Comparison of ENCODE assay signal across 10 mouse cellular contexts in the genomic region with DNA sequence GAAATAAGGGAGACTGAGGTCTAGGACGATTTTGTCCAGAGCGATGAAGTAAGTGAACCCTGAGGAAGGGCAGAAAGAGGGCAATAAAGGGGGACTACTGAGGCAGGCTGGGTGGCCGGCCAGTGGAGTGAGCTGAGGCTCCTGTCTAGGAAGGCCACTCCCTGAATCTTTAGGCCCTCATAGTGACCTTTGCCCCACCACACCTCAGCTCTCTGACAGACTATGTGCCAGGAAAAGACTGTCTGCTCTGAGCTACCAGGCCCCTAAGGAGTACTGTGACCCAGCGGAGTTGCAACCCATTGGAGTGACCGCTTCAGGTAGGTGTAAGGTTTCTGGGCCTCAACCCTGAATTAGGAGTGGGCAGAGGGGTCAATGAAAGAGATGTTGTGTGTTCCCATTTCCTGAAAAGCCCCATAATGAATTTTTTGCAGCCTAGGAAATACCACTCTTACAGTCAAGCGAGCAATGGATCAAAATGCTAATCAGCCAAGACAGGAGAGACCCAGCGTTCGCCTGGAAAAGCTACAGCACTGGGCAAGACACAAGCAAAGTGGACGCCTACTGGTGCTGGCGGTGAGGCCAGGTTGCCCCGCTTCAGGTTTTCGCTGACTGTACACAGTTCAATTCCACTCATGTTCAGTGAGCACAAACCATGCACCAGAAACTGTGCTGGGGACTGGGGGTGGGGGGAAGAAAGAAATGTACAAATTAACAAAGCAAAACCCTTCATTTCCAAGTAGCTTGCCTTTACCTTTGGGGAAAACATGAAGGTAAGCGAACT. TPM values are rescaled to one million over a fixed set of nuclear protein-coding genes. Genes with fewer than 3 reads are reported as not detected.
DNase-seq lines count a peak whose midpoint lies in the region; ATAC-seq and TF ChIP-seq lines count a peak whose summit lies in the region.
"Had no signal": no experiment of that assay in that cellular context is flagged by ENCODE, and none has a peak within 500 bp of the region (broad histone marks: within the 10 kb centered on the region; RNA-seq: fewer than 3 reads in every experiment).

No protein-coding gene starts in this region.

- no peak for ATAC-seq in liver, postnatal 0 days
- ATAC-seq in hindbrain, embryonic 12.5 days (ENCODE audit: low FRiP score), result no peak
- ATAC-seq in neural tube, embryonic 13.5 days (ENCODE audit: low read depth), result no peak

- H3K36me3 ChIP-seq in liver, adult 2 months (ENCODE audit: control insufficient read depth, insufficient read depth, low read length), result no peaks in the 10 kb centered on the region
- 0 out of 2 replicates have a peak, but pooled peaks cover 4% of the 10 kb centered on the region for H3K36me3 ChIP-seq in liver, postnatal 0 days (replicated peaks; ENCODE audit: insufficient read depth, low read length)
- no peaks in the 10 kb centered on the region for H3K36me3 ChIP-seq in hindbrain, embryonic 12.5 days
- H3K36me3 ChIP-seq in neural tube, embryonic 13.5 days, result no peaks in the 10 kb centered on the region

- no peak overlapping the region for H3K4me2 ChIP-seq in liver, postnatal 0 days (ENCODE audit: low read depth, low read length)
- no peak overlapping the region for H3K4me2 ChIP-seq in hindbrain, embryonic 12.5 days (replicated peaks)
- H3K4me2 ChIP-seq in neural tube, embryonic 13.5 days, result no peak overlapping the region

- TF ChIP-seq POLR2A in liver, adult 2 months (IDR thresholded peaks at IDR 0.05; ENCODE audit: extremely low read depth, insufficient read depth, low read length), result no peak

- H3K9me3 ChIP-seq in liver, postnatal 0 days (ENCODE audit: low read length), result no peaks in the 10 kb centered on the region
- no peaks in the 10 kb centered on the region for H3K9me3 ChIP-seq in hindbrain, embryonic 12.5 days (replicated peaks)
- H3K9me3 ChIP-seq in neural tube, embryonic 13.5 days, result no peaks in the 10 kb centered on the region

- peaks cover 30% of the 10 kb centered on the region for H3K4me1 ChIP-seq in liver, adult 2 months (ENCODE audit: control insufficient read depth, insufficient read depth, low read length)
- peaks cover 35% of the 10 kb centered on the region for H3K4me1 ChIP-seq in liver, postnatal 0 days (ENCODE audit: insufficient read depth)
- peaks cover 58% of the 10 kb centered on the region for H3K4me1 ChIP-seq in hindbrain, embryonic 12.5 days
- H3K4me1 ChIP-seq in neural tube, embryonic 13.5 days (replicated peaks), result peaks cover 67% of the 10 kb centered on the region

- no peak overlapping the region for H3K9ac ChIP-seq in liver, adult 2 months (ENCODE audit: low read depth, low read length)
- no peak overlapping the region for H3K9ac ChIP-seq in liver, postnatal 0 days (replicated peaks)
- peak overlapping the region; percentile 98; the same call in 1 of the 2 replicates for H3K9ac ChIP-seq in hindbrain, embryonic 12.5 days
- H3K9ac ChIP-seq in neural tube, embryonic 13.5 days, result peak overlapping the region; percentile 31; the same call in 1 of the 2 replicates

- DNase-seq in cerebellum, adult 9-10 months, result peak; percentile 48
- DNase-seq in cerebellum, adult 18-20 months, result no peak
- peak; percentile 56 for DNase-seq in liver, adult 2 months (ENCODE audit: extremely low read depth, low read depth, low spot score)
- no peak for DNase-seq in liver, postnatal 0 days
- no peak for DNase-seq in urinary bladder, adult 18-20 months (ENCODE audit: low spot score in 2 of 2)
- DNase-seq in layer of hippocampus, postnatal 14 days (ENCODE audit: low spot score in 2 of 2), result no peak

- no peaks in the 10 kb centered on the region for H3K27me3 ChIP-seq in liver, adult 2 months (ENCODE audit: control insufficient read depth, insufficient read depth, low read length)
- no peaks in the 10 kb centered on the region for H3K27me3 ChIP-seq in liver, postnatal 0 days (ENCODE audit: insufficient read depth, low read length)
- H3K27me3 ChIP-seq in hindbrain, embryonic 12.5 days, result no peaks in the 10 kb centered on the region
- no peaks in the 10 kb centered on the region for H3K27me3 ChIP-seq in neural tube, embryonic 13.5 days

- H3K4me3 ChIP-seq in liver, adult 2 months (ENCODE audit: insufficient read depth, low read depth, low read length), result no peak overlapping the region
- no peak overlapping the region for H3K4me3 ChIP-seq in liver, postnatal 0 days (ENCODE audit: low read depth, low read length)
- H3K4me3 ChIP-seq in hindbrain, embryonic 12.5 days, result no peak overlapping the region
- H3K4me3 ChIP-seq in neural tube, embryonic 13.5 days, result no peak overlapping the region

- H3K27ac ChIP-seq in liver, adult 2 months (replicated peaks; ENCODE audit: insufficient read depth, low read depth, low read length), result no peak overlapping the region
- no peak overlapping the region for H3K27ac ChIP-seq in liver, postnatal 0 days (ENCODE audit: low read depth)
- no peak overlapping the region for H3K27ac ChIP-seq in hindbrain, embryonic 12.5 days
- H3K27ac ChIP-seq in neural tube, embryonic 13.5 days (replicated peaks), result peak overlapping the region; percentile 98; the same call in 1 of the 2 replicates

- H3K79me2 ChIP-seq in liver, adult 2 months (ENCODE audit: control insufficient read depth, insufficient read depth, low read length), result peaks cover 15% of the 10 kb centered on the region; the same call in 1 of the 2 replicates

- WGBS in liver, adult 2 months, result 86% methylated on average over 13 of the region's 13 CpGs
- 80% methylated on average over 13 of the region's 13 CpGs for WGBS in liver, postnatal 0 days (ENCODE audit: insufficient replicate concordance)
- WGBS in hindbrain, embryonic 12.5 days, result 76% methylated on average over 13 of the region's 13 CpGs
- 68% methylated on average over 13 of the region's 13 CpGs for WGBS in neural tube, embryonic 13.5 days

- TF ChIP-seq CTCF in liver, adult 2 months (IDR thresholded peaks at IDR 0.05; ENCODE audit: low read depth, low read length), result no peak
- no peak for TF ChIP-seq CTCF in liver, postnatal 0 days (IDR thresholded peaks at IDR 0.05; ENCODE audit: low read depth)

- TF ChIP-seq EP300 in liver, postnatal 0 days (IDR thresholded peaks at IDR 0.05; ENCODE audit: low read depth), result no peak

RNA-seq across cellular contexts. Expression of gene Tmem253, which starts 1.4 kb away (rescaled TPM):
- not detected in 2 replicates for total RNA-seq in liver, adult 2 months (2014; rRNA removed)
- 0.11 TPM in 1 of 2 replicates, not detected in the other for polyA plus RNA-seq in liver, adult 2 months (2012; rRNA removed)
- 0.23 and 0.31 TPM in 2 replicates for polyA plus RNA-seq in liver, postnatal 0 days (2015; fragmentation: Nextera tagmentation; extraction: Ambion mirVana)
- 0.59 and 1.6 TPM in 2 replicates for polyA plus RNA-seq in hindbrain, embryonic 12.5 days (2016; fragmentation: Nextera tagmentation; extraction: Ambion mirVana)
- polyA plus RNA-seq in neural tube, embryonic 13.5 days (2015; fragmentation: Nextera tagmentation; extraction: Ambion mirVana), result not detected in 2 replicates
- total RNA-seq in layer of hippocampus, postnatal 14 days (2021), result under 1 TPM; 0.39 to 0.95 TPM
- total RNA-seq: common myeloid progenitor, adult 5-6 weeks had no signal

RNA-seq across cellular contexts. Expression of gene Zfp219, which starts 3.7 kb away (rescaled TPM):
- total RNA-seq in liver, adult 2 months (2014; rRNA removed), result 8.9 and 12.6 TPM in 2 replicates
- 27.8 and 31.4 TPM in 2 replicates for polyA plus RNA-seq in liver, adult 2 months (2012; rRNA removed)
- 8.8 and 9.0 TPM in 2 replicates for polyA plus RNA-seq in liver, postnatal 0 days (2015; fragmentation: Nextera tagmentation; extraction: Ambion mirVana)
- polyA plus RNA-seq in hindbrain, embryonic 12.5 days (2016; fragmentation: Nextera tagmentation; extraction: Ambion mirVana), result 64.4 and 71.7 TPM in 2 replicates
- polyA plus RNA-seq in neural tube, embryonic 13.5 days (2015; fragmentation: Nextera tagmentation; extraction: Ambion mirVana), result 32.3 and 32.5 TPM in 2 replicates
- 10 to 100 TPM; 37.6 to 41.2 TPM for total RNA-seq in layer of hippocampus, postnatal 14 days (2021)

RNA-seq across cellular contexts. Expression of gene Olfr221, which starts 25.4 kb away (rescaled TPM):
- not detected in 2 replicates for total RNA-seq in liver, adult 2 months (2014; rRNA removed)
- not detected in 2 replicates for polyA plus RNA-seq in liver, adult 2 months (2012; rRNA removed)
- not detected in 2 replicates for polyA plus RNA-seq in liver, postnatal 0 days (2015; fragmentation: Nextera tagmentation; extraction: Ambion mirVana)
- not detected in 2 replicates for polyA plus RNA-seq in hindbrain, embryonic 12.5 days (2016; fragmentation: Nextera tagmentation; extraction: Ambion mirVana)
- not detected in 2 replicates for polyA plus RNA-seq in neural tube, embryonic 13.5 days (2015; fragmentation: Nextera tagmentation; extraction: Ambion mirVana)
- not detected for total RNA-seq in layer of hippocampus, postnatal 14 days (2021)
- total RNA-seq: common myeloid progenitor, adult 5-6 weeks had no signal
- polyA plus RNA-seq: limb, embryonic 11.5 days had no signal

RNA-seq across cellular contexts. Expression of gene Arhgef40, which starts 32.3 kb away (rescaled TPM):
- total RNA-seq in liver, adult 2 months (2014; rRNA removed), result 6.1 and 9.5 TPM in 2 replicates
- polyA plus RNA-seq in liver, adult 2 months (2012; rRNA removed), result 12.5 and 16.1 TPM in 2 replicates
- 5.8 and 7.2 TPM in 2 replicates for polyA plus RNA-seq in liver, postnatal 0 days (2015; fragmentation: Nextera tagmentation; extraction: Ambion mirVana)
- polyA plus RNA-seq in hindbrain, embryonic 12.5 days (2016; fragmentation: Nextera tagmentation; extraction: Ambion mirVana), result 126 and 133 TPM in 2 replicates
- 69.0 and 72.9 TPM in 2 replicates for polyA plus RNA-seq in neural tube, embryonic 13.5 days (2015; fragmentation: Nextera tagmentation; extraction: Ambion mirVana)
- total RNA-seq in layer of hippocampus, postnatal 14 days (2021), result 10 to 100 TPM; 44.2 to 47.4 TPM

Comparison
In these comparisons a context has a peak if more than half of its experiments do, and no peak if none do; other contexts are left out.
1. DNase-seq: peak in cerebellum, adult 9-10 months (single experiment) and liver, adult 2 months (single experiment); none in cerebellum, adult 18-20 months (0 of 2), liver, postnatal 0 days (single experiment), urinary bladder, adult 18-20 months (0 of 2) and layer of hippocampus, postnatal 14 days (0 of 2).
2. H3K9ac ChIP-seq: peak in hindbrain, embryonic 12.5 days (single experiment) and neural tube, embryonic 13.5 days (single experiment); none in liver, adult 2 months (single experiment) and liver, postnatal 0 days (single experiment).